Mouse (Mus musculus) forebrain, embryonic 10.5 days (tissue): ENCODE data around the gene Psme3. TPM values are rescaled to one million over a fixed set of nuclear protein-coding genes. Genes with fewer than 3 reads are reported as not detected.

Experiments
- DNase-seq: peaks from one replicate; pipeline ENCODE4 v3.0.0-alpha.2; 2017; ENCODE audit warnings: low spot score; ENCODE audit errors: extremely low spot score
- H3K27ac ChIP-seq: fragments of 300-500 bp; sonication (generic); 2 replicates; pipeline ENCODE4 v1.5.1; 2016; ENCODE audit warnings: mild to moderate bottlenecking
- H3K27me3 ChIP-seq: fragments of 300-500 bp; sonication (generic); 2 replicates; pipeline ENCODE4 v1.6.1; 2016; ENCODE audit warnings: mild to moderate bottlenecking; ENCODE audit not compliant: poor library complexity, severe bottlenecking
- H3K36me3 ChIP-seq: fragments of 300-500 bp; sonication (generic); replicated peaks from 2 replicates; pipeline ENCODE4 v1.6.1; 2016; ENCODE audit warnings: mild to moderate bottlenecking, moderate library complexity
- H3K4me1 ChIP-seq: fragments of 300-500 bp; sonication (generic); 2 replicates; pipeline ENCODE4 v1.6.1; 2016
- H3K4me3 ChIP-seq: fragments of 300-500 bp; sonication (generic); 2 replicates; pipeline ENCODE4 v1.5.1; 2016; ENCODE audit warnings: mild to moderate bottlenecking, moderate library complexity
- H3K9me3 ChIP-seq: fragments of 300-500 bp; sonication (generic); 2 replicates; pipeline ENCODE4 v1.6.1; 2016; ENCODE audit warnings: mild to moderate bottlenecking, moderate library complexity
- WGBS: fragments of 180-500 bp; shearing (Covaris S2); methylation state at CpG from one replicate; pipeline ENCODE4 v1.1.7; 2016; 5-methylcytosine and 5-hydroxymethylcytosine counted together
- polyA plus RNA-seq: library from polyadenylated mRNA; unstranded; fragments of >200 nt; fragmentation: Nextera tagmentation; extraction: Ambion mirVana; gene quantifications from 2 replicates; pipeline ENCODE4 v1.2.1, GENCODE M21; 2016

Gene Psme3
- polyA plus RNA-seq, 1 experiment from 2014 or later: 207 TPM

DNA sequence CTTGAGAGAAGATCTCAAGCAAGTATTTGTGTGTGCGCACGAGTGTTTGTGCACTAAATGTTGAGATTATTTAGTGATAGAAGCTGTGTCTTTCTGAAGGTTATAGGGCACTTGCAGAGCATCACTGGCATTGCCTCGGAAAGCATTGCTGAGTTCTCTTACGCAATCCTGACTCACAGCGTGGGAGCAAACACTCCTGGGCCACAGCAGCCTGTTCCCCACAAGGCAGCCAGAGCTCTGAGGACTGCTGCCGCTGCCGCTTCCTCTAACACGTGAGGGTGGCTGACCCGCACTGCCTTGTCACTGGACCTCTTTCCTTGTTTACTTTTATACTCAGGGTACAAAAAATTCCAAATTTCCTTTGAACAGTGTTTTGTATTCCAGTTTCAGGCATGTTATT, 28.7 kb upstream of the Psme3 start:
- H3K27me3 ChIP-seq: peaks cover 13% of the 10 kb centered on the region; the same call in 1 of the 2 replicates
- H3K4me1 ChIP-seq: peaks cover 17% of the 10 kb centered on the region
- no peak overlapping the region for H3K27ac ChIP-seq
- no peaks in the 10 kb centered on the region for H3K9me3 ChIP-seq
- no peak overlapping the region for H3K4me3 ChIP-seq
- peaks cover 67% of the 10 kb centered on the region for H3K36me3 ChIP-seq
- WGBS: 90% methylated on average over 9 of the region's 9 CpGs
- no peak for DNase-seq

DNA sequence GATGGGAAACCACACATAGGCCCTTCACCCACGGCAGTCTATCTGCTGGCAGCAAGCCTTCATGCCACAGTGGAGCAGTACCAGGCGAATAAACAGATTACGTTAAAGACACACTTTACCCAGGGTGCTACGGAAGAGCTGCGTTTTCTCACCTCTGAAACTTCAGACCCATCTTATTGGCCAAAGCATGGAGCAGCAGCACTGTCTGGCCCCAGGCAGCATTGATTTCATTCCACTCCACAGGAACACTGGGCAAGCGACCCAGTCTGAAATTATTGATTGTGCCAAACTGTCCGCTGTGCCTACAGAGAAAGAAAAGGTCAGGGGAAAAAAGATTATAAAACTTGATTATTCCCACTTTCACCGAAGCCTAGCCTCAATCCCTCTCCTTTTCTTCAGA, 24.8 kb upstream of the Psme3 start:
- Histone ChIP-seq H3K9me3 (no peaks in the 10 kb centered on the region), H3K4me3 (no peak overlapping the region), H3K4me1 (no peaks in the 10 kb centered on the region), H3K27me3 (no peaks in the 10 kb centered on the region), H3K27ac (no peak overlapping the region), H3K36me3 (peaks cover 98% of the 10 kb centered on the region)
- no peak for DNase-seq
- WGBS: 96% methylated on average over 8 of the region's 8 CpGs

DNA sequence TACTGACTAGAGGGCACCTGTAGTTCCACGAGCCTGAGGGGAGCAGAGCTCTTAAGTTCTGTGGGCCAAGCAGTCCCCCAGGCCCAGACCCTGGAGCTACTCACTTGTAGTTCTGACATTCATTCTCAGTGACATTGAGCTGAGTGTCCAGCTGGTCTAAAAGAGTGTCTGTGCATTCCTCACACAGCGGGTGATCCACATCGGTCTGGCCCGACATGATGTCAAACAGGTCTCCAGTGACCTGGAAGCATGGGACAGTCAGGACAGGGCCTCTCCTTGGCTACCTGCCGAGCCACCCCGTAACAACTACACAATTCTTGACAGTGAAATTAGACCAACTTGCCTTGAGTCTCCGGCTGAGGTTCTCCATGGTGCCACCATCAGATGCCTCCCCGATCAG, 20.8 kb upstream of the Psme3 start:
- H3K27me3 ChIP-seq: no peaks in the 10 kb centered on the region
- no peaks in the 10 kb centered on the region for H3K9me3 ChIP-seq
- WGBS: 94% methylated on average over 8 of the region's 8 CpGs
- H3K4me1 ChIP-seq: peaks cover under 1% of the 10 kb centered on the region; the same call in 1 of the 2 replicates
- no peak overlapping the region for H3K27ac ChIP-seq
- no peak for DNase-seq
- H3K36me3 ChIP-seq: peaks cover 97% of the 10 kb centered on the region
- no peak overlapping the region for H3K4me3 ChIP-seq

DNA sequence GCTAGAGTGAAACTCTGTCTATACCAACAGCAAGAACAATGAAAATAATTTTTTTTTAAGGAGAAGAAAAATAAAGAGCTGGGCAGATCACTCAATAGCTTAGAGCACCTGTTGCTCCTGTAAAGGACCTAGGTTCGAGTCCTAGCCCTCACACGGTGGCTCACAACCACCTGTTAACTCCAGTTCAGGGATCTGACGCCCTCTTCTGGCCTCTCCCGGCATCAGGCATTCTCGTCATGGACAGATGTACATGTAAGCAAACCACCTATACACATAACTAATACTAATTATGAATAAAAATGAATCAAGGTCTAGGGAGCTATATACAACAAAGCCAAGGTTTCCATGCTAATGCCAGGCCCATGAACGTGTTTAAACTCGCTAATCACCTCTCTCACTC, 15.1 kb upstream of the Psme3 start:
- no peak for DNase-seq
- H3K4me3 ChIP-seq: peak overlapping the region; percentile 95
- no peaks in the 10 kb centered on the region for H3K27me3 ChIP-seq
- 69% methylated on average over 7 of the region's 7 CpGs for WGBS
- H3K4me1 ChIP-seq: peaks cover 22% of the 10 kb centered on the region
- no peaks in the 10 kb centered on the region for H3K9me3 ChIP-seq
- H3K36me3 ChIP-seq: peaks cover 42% of the 10 kb centered on the region
- H3K27ac ChIP-seq: no peak overlapping the region

- Histone ChIP-seq H3K36me3 (peaks cover 36% of the 10 kb centered on the region), H3K9me3 (no peaks in the 10 kb centered on the region), H3K4me1 (peaks cover 22% of the 10 kb centered on the region), H3K27me3 (no peaks in the 10 kb centered on the region), H3K4me3 (peak overlapping the region; percentile 95), H3K27ac (peak overlapping the region; percentile 87)
- WGBS: 16% methylated on average over 26 of the region's 26 CpGs
- no peak for DNase-seq
Observed at GRCm38 (mm10) chr11:101301299-101302003, 14.6 kb upstream of the Psme3 start.

DNA sequence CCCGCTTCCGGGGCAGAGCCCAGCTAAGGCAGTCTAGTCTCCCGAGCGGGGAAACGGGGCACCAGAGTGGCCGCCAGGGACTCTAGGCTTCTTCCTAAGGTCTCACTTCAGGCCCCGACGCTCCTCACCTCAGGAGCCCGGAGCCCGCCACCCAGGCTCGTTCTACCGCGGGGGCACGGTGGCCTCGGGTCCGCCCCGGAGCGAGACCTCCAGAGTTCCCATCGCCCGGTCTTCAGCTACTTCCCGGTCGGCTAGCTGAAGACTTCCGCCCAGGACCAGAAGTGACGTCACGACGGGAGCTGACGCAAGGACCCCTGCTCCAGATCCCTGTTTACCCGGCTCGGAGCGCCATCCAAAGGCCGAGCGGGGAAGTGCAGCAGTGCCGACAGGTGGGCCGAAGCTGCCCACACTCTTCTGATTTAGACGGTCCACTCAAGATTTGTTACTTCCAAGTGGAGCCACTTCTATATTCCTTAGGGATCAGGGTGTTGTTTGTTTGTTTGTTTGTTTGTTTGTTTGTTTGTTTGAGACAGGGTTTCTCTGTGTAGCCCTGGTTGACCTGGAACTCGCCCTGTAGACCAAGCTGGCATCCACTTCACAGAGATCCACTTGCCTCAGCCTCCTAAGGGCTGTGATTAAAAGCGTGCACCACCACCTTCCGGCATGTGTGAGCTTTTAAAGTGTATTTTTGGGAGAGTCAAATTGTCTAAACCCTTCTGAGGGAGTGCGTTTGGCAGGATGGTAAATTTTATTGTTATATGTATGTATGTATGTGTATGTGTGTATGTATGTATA, 13.8 kb upstream of the Psme3 start, which contains the start of gene Becn1:
TSS of gene Becn1 (minus strand) at position 283 of the 795 bp plus-strand sequence.
- peaks cover 22% of the 10 kb centered on the region for H3K4me1 ChIP-seq
- H3K27me3 ChIP-seq: no peaks in the 10 kb centered on the region
- peak; percentile 96 for DNase-seq
- 7% methylated on average over 39 of the region's 39 CpGs for whole genome bisulfite sequencing
- H3K4me3 ChIP-seq: peak within 1 kb of the TSS; percentile 95
- no peaks in the 10 kb centered on the region for H3K9me3 ChIP-seq
- H3K36me3 ChIP-seq: peaks cover 30% of the 10 kb centered on the region
- H3K27ac ChIP-seq: peak within 1 kb of the TSS; percentile 87

- WGBS: 47% methylated on average over 5 of the region's 5 CpGs
- Histone ChIP-seq H3K36me3 (no peaks in the 10 kb centered on the region), H3K9me3 (no peaks in the 10 kb centered on the region), H3K27ac (no peak overlapping the region), H3K27me3 (no peaks in the 10 kb centered on the region), H3K4me3 (no peak overlapping the region), H3K4me1 (no peaks in the 10 kb centered on the region)
- no peak for DNase-seq
Observed at GRCm38 (mm10) chr11:101307744-101308143, 8.3 kb upstream of the Psme3 start.

GRCm38 (mm10) chr11:101311083-101311482, 4.9 kb upstream of the Psme3 start:
- Histone ChIP-seq H3K27me3 (no peaks in the 10 kb centered on the region), H3K9me3 (no peaks in the 10 kb centered on the region), H3K4me3 (no peak overlapping the region), H3K27ac (no peak overlapping the region), H3K36me3 (no peaks in the 10 kb centered on the region), H3K4me1 (peaks cover 3% of the 10 kb centered on the region; the same call in 1 of the 2 replicates)
- 90% methylated on average over 3 of the region's 3 CpGs for WGBS
- DNase-seq: no peak

DNA sequence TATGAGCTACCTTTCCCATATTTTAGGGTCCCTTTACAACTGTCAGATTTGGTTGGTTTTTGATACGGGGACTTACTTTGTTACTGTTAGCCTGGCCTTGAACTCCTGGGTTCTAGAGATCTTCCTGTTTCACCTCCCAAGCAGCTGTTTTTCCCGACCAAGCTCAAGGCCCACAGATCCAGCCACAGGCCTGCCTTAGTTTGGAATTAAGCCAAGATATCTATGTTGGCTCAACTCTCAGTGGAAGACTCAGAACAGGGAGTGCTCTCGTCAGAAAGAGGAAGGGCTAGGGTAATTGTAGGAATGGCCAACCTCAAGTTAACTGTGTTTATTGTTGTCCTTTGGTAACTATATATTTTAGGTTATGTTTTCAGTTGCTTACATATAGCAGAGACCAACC, 3.9 kb upstream of the Psme3 start:
- Histone ChIP-seq H3K4me3 (no peak overlapping the region), H3K27me3 (no peaks in the 10 kb centered on the region), H3K36me3 (no peaks in the 10 kb centered on the region), H3K4me1 (peaks cover 11% of the 10 kb centered on the region), H3K9me3 (no peaks in the 10 kb centered on the region), H3K27ac (no peak overlapping the region)
- no peak for DNase-seq
- WGBS: 78% methylated on average over 3 of the region's 3 CpGs

GRCm38 (mm10) chr11:101314567-101314966, 1.4 kb upstream of the Psme3 start:
- no peak overlapping the region for H3K4me3 ChIP-seq
- H3K36me3 ChIP-seq: peaks cover 21% of the 10 kb centered on the region
- WGBS: 94% methylated on average over 1 of the region's 1 CpGs
- no peak overlapping the region for H3K27ac ChIP-seq
- DNase-seq: no peak
- H3K4me1 ChIP-seq: peaks cover 20% of the 10 kb centered on the region
- H3K27me3 ChIP-seq: no peaks in the 10 kb centered on the region
- H3K9me3 ChIP-seq: no peaks in the 10 kb centered on the region

- Histone ChIP-seq H3K9me3 (no peaks in the 10 kb centered on the region), H3K27ac (peak overlapping the region; percentile 94), H3K27me3 (no peaks in the 10 kb centered on the region), H3K36me3 (peaks cover 27% of the 10 kb centered on the region), H3K4me3 (peak overlapping the region; percentile 99), H3K4me1 (peaks cover 20% of the 10 kb centered on the region)
- WGBS: 85% methylated on average over 8 of the region's 8 CpGs
- no peak for DNase-seq
Observed at GRCm38 (mm10) chr11:101315082-101315650, 847 bp upstream of the Psme3 start.

- no peaks in the 10 kb centered on the region for H3K9me3 ChIP-seq
- DNase-seq: no peak
- H3K36me3 ChIP-seq: peaks cover 41% of the 10 kb centered on the region
- no peaks in the 10 kb centered on the region for H3K27me3 ChIP-seq
- H3K27ac ChIP-seq: peak overlapping the region; percentile 94
- H3K4me1 ChIP-seq: peaks cover 20% of the 10 kb centered on the region
- H3K4me3 ChIP-seq: peak overlapping the region; percentile 99
- WGBS: under 1% methylated on average over 17 of the region's 17 CpGs
Observed at GRCm38 (mm10) chr11:101316501-101316917, 496 bp downstream of the Psme3 start.

DNA sequence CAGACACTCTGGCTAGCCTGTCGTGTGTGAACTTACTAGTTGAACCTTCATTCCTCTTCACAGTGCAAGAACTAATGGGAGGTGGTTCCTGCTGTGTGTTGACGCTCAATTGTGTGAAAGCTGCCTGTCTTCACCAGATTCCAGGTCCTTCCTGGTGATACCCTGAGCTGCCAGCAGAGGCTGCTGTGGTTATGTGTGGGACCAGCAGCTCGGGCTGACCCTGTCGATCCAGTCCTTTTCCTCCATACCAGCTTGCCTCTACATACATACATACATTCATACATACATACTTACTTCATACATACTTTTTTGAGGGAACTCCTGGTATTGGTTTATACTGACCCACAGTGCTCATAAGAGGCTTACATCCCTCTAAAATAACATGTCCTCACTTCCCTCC, 7.6 kb downstream of the Psme3 start:
- H3K36me3 ChIP-seq: peaks cover 87% of the 10 kb centered on the region

More for the DNA sequence above, 7.6 kb downstream of the Psme3 start:
- H3K9me3 ChIP-seq: no peaks in the 10 kb centered on the region
- no peak overlapping the region for H3K4me3 ChIP-seq
- H3K4me1 ChIP-seq: no peaks in the 10 kb centered on the region
- H3K27ac ChIP-seq: no peak overlapping the region
- peak; percentile 62 for DNase-seq
- no peaks in the 10 kb centered on the region for H3K27me3 ChIP-seq
- 22% methylated on average over 4 of the region's 4 CpGs for WGBS
